ENCODE assay signal across 8 mouse cellular contexts in genomic region chr2:97467031-97467549, GRCm38 (mm10).
DNase-seq lines count a peak whose midpoint lies in the region; ATAC-seq lines count a peak whose summit lies in the region.

No protein-coding gene starts in this region.

- peaks cover 21% of the 10 kb centered on the region for H3K4me1 ChIP-seq in forebrain, embryonic 15.5 days
- peaks cover 3% of the 10 kb centered on the region; the same call in 1 of the 2 replicates for H3K4me1 ChIP-seq in liver, embryonic 15.5 days (replicated peaks)

- H3K27ac ChIP-seq in forebrain, embryonic 15.5 days (replicated peaks): peak overlapping the region; percentile 96
- no peak overlapping the region for H3K27ac ChIP-seq in liver, embryonic 15.5 days (replicated peaks)

- DNase-seq in left cerebral cortex, adult 18-20 months (ENCODE audit: low spot score in 2 of 2): peak; percentile 46 to 61
- no peak for DNase-seq in left cerebral cortex, adult 11 months (ENCODE audit: low spot score)
- DNase-seq in cerebellum, adult 11-12 months: peak; percentile 66
- DNase-seq in kidney, postnatal 10 days: peak; percentile 24
- peak; percentile 56 for DNase-seq in right cerebral cortex, postnatal 4 days
- no peak for DNase-seq in urinary bladder, adult 2 months (ENCODE audit: low spot score)

- H3K4me2 ChIP-seq in forebrain, embryonic 15.5 days (replicated peaks): peak overlapping the region; percentile 84
- peak overlapping the region; percentile 50 for H3K4me2 ChIP-seq in liver, embryonic 15.5 days

- no peaks in the 10 kb centered on the region for H3K36me3 ChIP-seq in forebrain, embryonic 15.5 days
- H3K36me3 ChIP-seq in liver, embryonic 15.5 days (replicated peaks): no peaks in the 10 kb centered on the region

- no peaks in the 10 kb centered on the region for H3K27me3 ChIP-seq in forebrain, embryonic 15.5 days
- H3K27me3 ChIP-seq in liver, embryonic 15.5 days: peaks cover 23% of the 10 kb centered on the region

- under 1% methylated on average over 26 of the region's 26 CpGs for WGBS in forebrain, embryonic 15.5 days
- WGBS in liver, embryonic 15.5 days (ENCODE audit: insufficient replicate concordance): 2% methylated on average over 26 of the region's 26 CpGs

- ATAC-seq in forebrain, embryonic 15.5 days (replicated peaks): peak; percentile 81
- ATAC-seq in liver, embryonic 15.5 days (ENCODE audit: insufficient read depth): no peak

- no peaks in the 10 kb centered on the region for H3K9me3 ChIP-seq in forebrain, embryonic 15.5 days
- no peaks in the 10 kb centered on the region for H3K9me3 ChIP-seq in liver, embryonic 15.5 days (replicated peaks)

- peak overlapping the region; percentile 71 for H3K4me3 ChIP-seq in forebrain, embryonic 15.5 days
- peak overlapping the region; percentile 28 for H3K4me3 ChIP-seq in liver, embryonic 15.5 days (replicated peaks)

- H3K9ac ChIP-seq in forebrain, embryonic 15.5 days (replicated peaks): peak overlapping the region; percentile 69
- H3K9ac ChIP-seq in liver, embryonic 15.5 days: no peak overlapping the region

Comparison
In these comparisons a context has a peak if more than half of its experiments do, and no peak if none do; other contexts are left out.
1. DNase-seq: peak in left cerebral cortex, adult 18-20 months (2 of 2), cerebellum, adult 11-12 months (single experiment), kidney, postnatal 10 days (single experiment) and right cerebral cortex, postnatal 4 days (single experiment); none in left cerebral cortex, adult 11 months (single experiment) and urinary bladder, adult 2 months (single experiment).